8 mouse cellular contexts compared by ENCODE assay signal in the genomic region with DNA sequence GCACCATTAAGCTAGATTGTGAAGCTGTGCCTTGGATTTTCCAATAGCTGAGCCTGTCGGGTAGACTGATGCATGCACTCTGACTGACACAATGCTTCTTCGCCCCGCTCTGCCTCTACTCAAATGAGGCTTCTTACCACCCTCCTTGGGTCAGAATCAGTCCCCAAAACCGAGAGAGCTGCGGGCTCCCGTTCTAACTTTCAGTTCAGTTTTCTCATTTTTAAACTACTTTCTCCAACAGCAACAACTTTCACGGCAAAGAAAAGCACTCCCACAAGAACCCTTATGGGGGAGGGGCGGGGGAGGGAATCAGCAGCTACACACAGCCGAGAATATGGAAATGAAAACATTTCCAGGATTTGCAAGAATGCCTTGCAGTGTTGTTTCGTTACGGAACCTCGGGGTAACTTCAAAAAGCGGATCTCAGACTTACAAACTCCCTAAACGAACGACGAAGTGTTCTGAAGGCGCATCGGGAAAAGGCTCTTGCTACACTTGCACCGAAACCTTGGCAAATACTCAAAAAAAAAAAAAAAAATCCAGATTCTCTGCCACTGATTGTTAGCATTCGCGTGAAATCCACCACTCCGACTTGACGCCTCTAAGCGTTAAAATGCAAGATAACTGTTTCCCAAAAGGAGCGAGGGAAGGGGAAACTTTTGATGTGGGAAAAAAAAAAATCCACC. TPM values are rescaled to one million over a fixed set of nuclear protein-coding genes. Genes with fewer than 3 reads are reported as not detected.
DNase-seq lines count a peak whose midpoint lies in the region; ATAC-seq lines count a peak whose summit lies in the region.

No protein-coding gene starts in this region.

- peaks cover 27% of the 10 kb centered on the region for H3K4me1 ChIP-seq in heart, embryonic 12.5 days (replicated peaks)
- peaks cover 15% of the 10 kb centered on the region for H3K4me1 ChIP-seq in stomach, embryonic 14.5 days (ENCODE audit: control insufficient read depth, insufficient read depth, low read length)

- peak overlapping the region; percentile 73 for H3K4me2 ChIP-seq in heart, embryonic 12.5 days
- peak overlapping the region; percentile 72 for H3K4me2 ChIP-seq in stomach, embryonic 14.5 days (replicated peaks; ENCODE audit: low read depth, low read length)

- H3K9ac ChIP-seq in heart, embryonic 12.5 days: peak overlapping the region; percentile 95
- H3K9ac ChIP-seq in stomach, embryonic 14.5 days (replicated peaks; ENCODE audit: low read depth, low read length): peak overlapping the region; percentile 93

- no peaks in the 10 kb centered on the region for H3K27me3 ChIP-seq in heart, embryonic 12.5 days (replicated peaks)
- H3K27me3 ChIP-seq in stomach, embryonic 14.5 days (ENCODE audit: control insufficient read depth, insufficient read depth, low read length): no peaks in the 10 kb centered on the region

- H3K36me3 ChIP-seq in heart, embryonic 12.5 days: peaks cover 12% of the 10 kb centered on the region
- peaks cover 13% of the 10 kb centered on the region for H3K36me3 ChIP-seq in stomach, embryonic 14.5 days (ENCODE audit: control insufficient read depth, insufficient read depth, low read length)

- WGBS in heart, embryonic 12.5 days: under 1% methylated on average over 25 of the region's 25 CpGs
- WGBS in stomach, embryonic 14.5 days: under 1% methylated on average over 25 of the region's 25 CpGs

- H3K27ac ChIP-seq in heart, embryonic 12.5 days (ENCODE audit: poor library complexity, severe bottlenecking): peak overlapping the region; percentile 100
- H3K27ac ChIP-seq in stomach, embryonic 14.5 days (ENCODE audit: low read length): peak overlapping the region; percentile 100

- peak; percentile 34 for DNase-seq in CD4-positive, CD25-positive, alpha-beta regulatory T cell, adult 2 months (ENCODE audit: low read depth, low spot score)
- peak; percentile 37 for DNase-seq in CD4-positive helper T cell, adult 2 months (ENCODE audit: low read depth, low spot score)
- peak; percentile 25 for DNase-seq in kidney, postnatal 14 days

- H3K9me3 ChIP-seq in heart, embryonic 12.5 days (replicated peaks): no peaks in the 10 kb centered on the region
- no peaks in the 10 kb centered on the region for H3K9me3 ChIP-seq in stomach, embryonic 14.5 days (ENCODE audit: control insufficient read depth, low read depth, low read length)

- ATAC-seq in CD4-positive, CD25-positive, alpha-beta regulatory T cell, adult 4 months: no peak
- ATAC-seq in common myeloid progenitor, adult 5-6 weeks (replicated peaks; ENCODE audit: low read depth, poor library complexity, severe bottlenecking): peak; percentile 24
- no peak for ATAC-seq in heart, embryonic 12.5 days (ENCODE audit: insufficient number of reproducible peaks, low FRiP score)
- ATAC-seq in megakaryocyte, adult 5-6 weeks (ENCODE audit: poor library complexity, severe bottlenecking): peak; percentile 45
- no peak for ATAC-seq in stomach, embryonic 14.5 days (ENCODE audit: insufficient number of reproducible peaks, insufficient read depth, low FRiP score, low read depth)

- peak overlapping the region; percentile 90 for H3K4me3 ChIP-seq in heart, embryonic 12.5 days
- peak overlapping the region; percentile 84 for H3K4me3 ChIP-seq in stomach, embryonic 14.5 days (ENCODE audit: low read depth, low read length)

RNA-seq across cellular contexts. Expression of gene Dek, which starts 1.0 kb away (rescaled TPM):
- polyA plus RNA-seq in CD4-positive, CD25-positive, alpha-beta regulatory T cell, adult 4 months (2017; shearing (Covaris generic)): 100 to 1,000 TPM in 1 of 2 experiments, 10 to 100 TPM in 1; 86.7 to 104 TPM
- 700 and 820 TPM in 2 replicates for total RNA-seq in common myeloid progenitor, adult 5-6 weeks (2017)
- 171 and 173 TPM in 2 replicates for polyA plus RNA-seq in heart, embryonic 12.5 days (2016; fragmentation: Nextera tagmentation; extraction: Ambion mirVana)
- 584 and 589 TPM in 2 replicates for total RNA-seq in megakaryocyte, adult 5-6 weeks (2015)
- total RNA-seq in megakaryocyte, adult 5-6 weeks (2017): 678 and 828 TPM in 2 replicates
- 271 and 280 TPM in 2 replicates for polyA plus RNA-seq in stomach, embryonic 14.5 days (2014; fragmentation: Nextera tagmentation; extraction: Ambion mirVana)

RNA-seq across cellular contexts. Expression of gene Rnf144b, which starts 17.5 kb away (rescaled TPM):
- polyA plus RNA-seq in CD4-positive, CD25-positive, alpha-beta regulatory T cell, adult 4 months (2017; shearing (Covaris generic)): under 1 TPM in 1 of 2 experiments, not detected in 1; 0.08 TPM
- 1.7 and 3.1 TPM in 2 replicates for total RNA-seq in common myeloid progenitor, adult 5-6 weeks (2017)
- polyA plus RNA-seq in heart, embryonic 12.5 days (2016; fragmentation: Nextera tagmentation; extraction: Ambion mirVana): 1.6 and 1.9 TPM in 2 replicates
- 25.5 and 25.9 TPM in 2 replicates for total RNA-seq in megakaryocyte, adult 5-6 weeks (2015)
- 25.6 and 28.7 TPM in 2 replicates for total RNA-seq in megakaryocyte, adult 5-6 weeks (2017)
- polyA plus RNA-seq in stomach, embryonic 14.5 days (2014; fragmentation: Nextera tagmentation; extraction: Ambion mirVana): 1.5 and 2.0 TPM in 2 replicates

Comparison
In these comparisons a context has a peak if more than half of its experiments do, and no peak if none do; other contexts are left out.
1. ATAC-seq: peak in common myeloid progenitor, adult 5-6 weeks (single experiment) and megakaryocyte, adult 5-6 weeks (single experiment); none in CD4-positive, CD25-positive, alpha-beta regulatory T cell, adult 4 months (single experiment), heart, embryonic 12.5 days (single experiment) and stomach, embryonic 14.5 days (single experiment).
2. Peak in every context shown above with its lines, with median percentiles within 50 percentile points of each other: DNase-seq.